Mouse (Mus musculus) macrophage (primary cell): Measurements from ENCODE around the gene Dnajc4. TPM values are rescaled to one million over a fixed set of nuclear protein-coding genes. Genes with fewer than 3 reads are reported as not detected.

ENCODE experiments used
- H3K27ac ChIP-seq: fragments of 350-480 bp; formaldehyde crosslinking; 2 replicates; pipeline ENCODE4 v1.9.0; 2021
- H3K36me3 ChIP-seq: fragments of 350-480 bp; formaldehyde crosslinking; 2 replicates; pipeline ENCODE4 v1.9.0; 2021; ENCODE audit errors: inconsistent target
- H3K4me3 ChIP-seq: fragments of 350-480 bp; formaldehyde crosslinking; 2 replicates; pipeline ENCODE4 v1.9.0; 2021; ENCODE audit errors: inconsistent target
- H3K79me2 ChIP-seq: fragments of 350-480 bp; formaldehyde crosslinking; 2 replicates; pipeline ENCODE4 v1.9.0; 2021; ENCODE audit errors: inconsistent target
- WGBS: methylation state at CpG from one replicate; pipeline ENCODE4 v1.1.7; 2026; ENCODE audit warnings: inconsistent platforms; ENCODE audit not compliant: missing documents; 5-methylcytosine and 5-hydroxymethylcytosine counted together
- polyA plus RNA-seq: library from polyadenylated mRNA; stranded (reverse); fragments of 250-400 nt; gene quantifications from 3 replicates; pipeline ENCODE4 v1.2.4, GENCODE M21; 2018; ENCODE audit warnings: inconsistent platforms

The Dnajc4 gene
- polyA plus RNA-seq, 1 experiment from 2014 or later: 18.1 TPM

GRCm38 (mm10) chr19:6974211-6975205 is 17.9 kb downstream of the Dnajc4 start, which contains the start of gene Ppp1r14b:
Gene Ppp1r14b, plus strand, starts transcription at chr19:6974968.
- H3K36me3 ChIP-seq: 0 out of 2 replicates have a peak, but pooled peaks cover 6% of the 10 kb centered on the region
- peak within 1 kb of the TSS; percentile 73 for H3K27ac ChIP-seq
- peak within 1 kb of the TSS; percentile 89 for H3K4me3 ChIP-seq
- H3K79me2 ChIP-seq: peaks cover 41% of the 10 kb centered on the region
- under 1% methylated on average over 80 of the region's 84 CpGs for WGBS

DNA sequence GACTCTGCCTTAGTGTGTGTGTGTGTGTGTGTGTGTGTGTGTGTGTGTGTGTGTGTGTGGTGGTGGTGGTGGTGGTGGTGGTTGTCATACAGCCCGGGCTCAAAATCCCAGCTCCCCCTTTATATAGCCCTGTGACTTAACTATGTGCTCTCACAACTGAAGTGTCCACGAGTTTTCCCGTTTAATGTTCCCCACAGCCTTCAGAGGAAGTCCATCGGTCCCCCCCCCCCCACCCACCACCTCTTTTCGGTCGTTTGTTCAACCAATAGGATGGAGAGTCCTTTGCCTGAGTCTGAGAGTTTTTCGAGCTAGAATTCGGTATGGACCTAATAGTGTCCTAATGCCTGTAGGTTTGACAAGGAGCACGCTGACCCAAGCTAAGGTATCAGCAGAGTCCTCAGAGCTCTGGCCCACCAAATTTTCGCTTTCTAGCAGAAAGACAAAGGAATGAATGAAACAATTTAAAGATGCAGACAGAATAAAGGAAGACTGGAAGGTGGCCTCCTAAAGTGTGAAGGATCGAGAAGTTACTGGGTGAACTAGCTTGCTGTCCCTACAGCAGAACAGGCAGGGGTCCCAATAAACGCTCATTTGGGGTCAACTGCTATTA is 18.7 kb downstream of the Dnajc4 start:
- Histone ChIP-seq H3K4me3 (peak overlapping the region; percentile 65), H3K36me3 (0 out of 2 replicates have a peak, but pooled peaks cover 6% of the 10 kb centered on the region), H3K27ac (no peak overlapping the region), H3K79me2 (peaks cover 40% of the 10 kb centered on the region)
- 30% methylated on average over 11 of the region's 12 CpGs for WGBS

- Histone ChIP-seq H3K4me3 (no peak overlapping the region), H3K27ac (no peak overlapping the region), H3K36me3 (0 out of 2 replicates have a peak, but pooled peaks cover 2% of the 10 kb centered on the region), H3K79me2 (peaks cover 40% of the 10 kb centered on the region)
- WGBS: 91% methylated on average over 13 of the region's 13 CpGs
Observed at GRCm38 (mm10) chr19:6972247-6972917, 20.0 kb downstream of the Dnajc4 start.

DNA sequence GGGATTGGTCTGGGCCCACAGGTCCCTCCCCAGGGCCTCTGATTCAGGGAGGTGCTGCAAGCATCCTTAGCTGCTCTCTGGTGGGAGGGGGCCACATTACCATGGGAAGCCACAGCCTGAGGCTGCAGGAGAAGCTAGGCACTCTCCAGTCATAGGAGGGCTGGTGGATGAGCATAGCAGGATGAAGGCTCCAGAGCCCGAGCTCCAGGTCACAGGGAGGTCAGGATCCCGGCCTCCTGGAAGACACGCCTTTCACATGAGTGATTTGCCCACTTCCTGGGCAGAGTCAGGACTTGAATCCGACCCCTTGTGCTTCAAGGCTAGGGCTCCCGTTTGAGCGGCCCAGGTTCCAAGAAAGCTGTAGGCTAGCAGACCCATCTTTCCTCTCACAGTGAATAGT is 20.7 kb downstream of the Dnajc4 start:
- 88% methylated on average over 6 of the region's 6 CpGs for WGBS

GRCm38 (mm10) chr19:6970460-6971085 is 21.8 kb downstream of the Dnajc4 start:
- no peak overlapping the region for H3K4me3 ChIP-seq
- 48% methylated on average over 7 of the region's 11 CpGs for WGBS

More for the DNA sequence above, 20.7 kb downstream of the Dnajc4 start:
- H3K27ac ChIP-seq: no peak overlapping the region
- H3K4me3 ChIP-seq: no peak overlapping the region
- peaks cover 33% of the 10 kb centered on the region for H3K79me2 ChIP-seq
- peaks cover 2% of the 10 kb centered on the region; the same call in 1 of the 2 replicates for H3K36me3 ChIP-seq

DNA sequence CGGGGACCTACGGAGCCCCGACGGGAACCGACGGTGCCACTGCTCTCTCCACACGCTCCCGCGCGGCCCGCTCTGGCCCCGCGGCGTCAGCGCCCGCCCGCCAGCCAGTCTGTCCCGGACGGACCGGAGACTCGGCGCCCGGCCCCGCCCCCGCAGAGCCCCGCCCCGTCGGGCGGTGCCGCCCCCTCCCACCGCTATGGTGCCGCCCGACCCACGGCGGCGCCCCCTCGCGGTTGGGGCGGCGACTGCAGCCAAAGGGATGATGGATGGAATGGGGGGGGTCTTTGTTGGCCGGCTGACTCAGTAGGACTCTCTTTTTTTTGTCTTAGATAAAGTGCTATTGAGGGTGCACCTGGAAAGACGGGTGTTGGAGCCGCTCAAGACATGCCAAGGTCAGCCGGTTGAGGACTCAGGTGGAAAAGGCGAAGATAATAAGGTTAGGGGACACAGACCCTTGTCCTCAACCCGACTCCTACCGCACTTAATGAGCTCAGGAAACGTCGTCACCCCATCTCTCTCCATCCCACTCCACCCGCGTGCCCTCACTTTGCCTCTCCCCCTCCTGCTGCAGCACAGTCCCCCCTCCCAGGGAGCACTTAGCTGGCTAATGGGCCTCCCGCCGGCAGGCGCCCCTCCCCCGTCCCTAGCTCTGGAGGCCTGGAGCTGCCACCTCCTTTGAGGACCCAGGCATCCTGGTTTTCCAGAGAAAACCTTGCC is 22.5 kb downstream of the Dnajc4 start:
- peak overlapping the region; percentile 57; the same call in 1 of the 2 replicates for H3K4me3 ChIP-seq
- WGBS: 4% methylated on average over 37 of the region's 55 CpGs
- H3K27ac ChIP-seq: no peak overlapping the region
- peaks cover 20% of the 10 kb centered on the region; the same call in 1 of the 2 replicates for H3K79me2 ChIP-seq
- peaks cover 20% of the 10 kb centered on the region for H3K36me3 ChIP-seq

More at GRCm38 (mm10) chr19:6970460-6971085, 21.8 kb downstream of the Dnajc4 start:
- Histone ChIP-seq H3K79me2 (peaks cover 23% of the 10 kb centered on the region), H3K36me3 (peaks cover 12% of the 10 kb centered on the region), H3K27ac (no peak overlapping the region)

- peak overlapping the region; percentile 3; the same call in 1 of the 2 replicates for H3K27ac ChIP-seq
- peak overlapping the region; percentile 57 for H3K4me3 ChIP-seq
- H3K79me2 ChIP-seq: peaks cover 20% of the 10 kb centered on the region; the same call in 1 of the 2 replicates
- under 1% methylated on average over 20 of the region's 20 CpGs for WGBS
- H3K36me3 ChIP-seq: peaks cover 25% of the 10 kb centered on the region
Observed at GRCm38 (mm10) chr19:6969291-6969664, 23.1 kb downstream of the Dnajc4 start.

- Histone ChIP-seq H3K4me3 (peak overlapping the region; percentile 57), H3K27ac (peak overlapping the region; percentile 3; the same call in 1 of the 2 replicates), H3K36me3 (peaks cover 31% of the 10 kb centered on the region), H3K79me2 (peaks cover 20% of the 10 kb centered on the region; the same call in 1 of the 2 replicates)
- WGBS: 6% methylated on average over 15 of the region's 15 CpGs
Observed at GRCm38 (mm10) chr19:6968491-6969271, 23.7 kb downstream of the Dnajc4 start.

DNA sequence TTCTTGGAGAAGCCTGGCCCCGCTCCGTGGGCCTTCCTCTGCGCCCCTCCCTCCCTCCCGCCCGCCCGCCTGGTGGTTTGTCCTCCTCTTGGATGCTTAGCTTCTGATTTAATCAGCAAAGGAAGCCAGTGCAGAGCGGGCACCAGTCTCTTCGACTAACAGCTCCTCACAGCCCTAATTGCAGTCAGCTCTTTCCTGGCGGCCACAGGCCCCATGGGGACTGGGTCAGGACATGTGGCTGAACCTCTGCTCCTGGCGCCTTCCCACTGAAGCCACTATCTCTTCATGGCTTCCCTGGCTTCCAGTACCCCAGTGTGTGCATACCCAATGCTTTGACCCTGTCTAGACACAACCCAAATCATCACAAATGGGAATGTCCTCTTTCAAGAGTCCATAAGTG is 35.9 kb downstream of the Dnajc4 start:
- no peak overlapping the region for H3K4me3 ChIP-seq
- H3K27ac ChIP-seq: no peak overlapping the region
- no peaks in the 10 kb centered on the region for H3K79me2 ChIP-seq
- peaks cover 66% of the 10 kb centered on the region for H3K36me3 ChIP-seq
- 95% methylated on average over 6 of the region's 10 CpGs for WGBS

GRCm38 (mm10) chr19:6955424-6955823 is 36.9 kb downstream of the Dnajc4 start:
- Histone ChIP-seq H3K79me2 (no peaks in the 10 kb centered on the region), H3K27ac (no peak overlapping the region), H3K4me3 (no peak overlapping the region), H3K36me3 (peaks cover 62% of the 10 kb centered on the region)
- WGBS: 93% methylated on average over 7 of the region's 7 CpGs

- H3K27ac ChIP-seq: no peak overlapping the region
- WGBS: 76% methylated on average over 8 of the region's 9 CpGs
- H3K4me3 ChIP-seq: no peak overlapping the region
- H3K79me2 ChIP-seq: no peaks in the 10 kb centered on the region; the same call in 1 of the 2 replicates
- H3K36me3 ChIP-seq: peaks cover 48% of the 10 kb centered on the region
Observed at GRCm38 (mm10) chr19:6954046-6954445, 38.3 kb downstream of the Dnajc4 start.

- peak overlapping the region; percentile 92 for H3K27ac ChIP-seq
- H3K4me3 ChIP-seq: peak overlapping the region; percentile 71
- H3K79me2 ChIP-seq: no peaks in the 10 kb centered on the region; the same call in 1 of the 2 replicates
- WGBS: 15% methylated on average over 3 of the region's 3 CpGs
- H3K36me3 ChIP-seq: peaks cover 34% of the 10 kb centered on the region
Observed at GRCm38 (mm10) chr19:6952712-6953037, 39.7 kb downstream of the Dnajc4 start.
